Mouse (Mus musculus) intestine, embryonic 14.5 days (tissue): ENCODE measurements around the gene 4930455H04Rik. TPM values are rescaled to one million over a fixed set of nuclear protein-coding genes. Genes with fewer than 3 reads are reported as not detected.

Source experiments
- ATAC-seq: fragments of 200-750 bp; cut with Nextera tagmentation; replicated peaks from 2 replicates; pipeline ENCODE4 v1.8.0; 2017; ENCODE audit warnings: low read depth, moderate number of reproducible peaks, moderate TSS enrichment, moderate library complexity; ENCODE audit not compliant: low FRiP score, low TSS enrichment
- DNase-seq: peaks from one replicate; pipeline ENCODE4 v3.0.0-alpha.2; 2018; ENCODE audit warnings: low spot score
- H3K27ac ChIP-seq: fragments of 300-500 bp; sonication (generic); 2 replicates; pipeline ENCODE4 v1.5.1; 2014; ENCODE audit warnings: low read depth, mild to moderate bottlenecking, control low read depth
- H3K27me3 ChIP-seq: fragments of 300-500 bp; sonication (generic); replicated peaks from 2 replicates; pipeline ENCODE4 v1.6.1; 2014; ENCODE audit warnings: low read length, control low read depth; ENCODE audit not compliant: control insufficient read depth, insufficient read depth
- H3K36me3 ChIP-seq: fragments of 300-500 bp; sonication (generic); 2 replicates; pipeline ENCODE4 v1.6.1; 2014; ENCODE audit warnings: low read length, control low read depth; ENCODE audit not compliant: control insufficient read depth, insufficient read depth
- H3K4me1 ChIP-seq: fragments of 300-500 bp; sonication (generic); replicated peaks from 2 replicates; pipeline ENCODE4 v1.6.1; 2014; ENCODE audit warnings: low read length, control low read depth, mixed read lengths; ENCODE audit not compliant: control insufficient read depth, insufficient read depth
- H3K4me2 ChIP-seq: fragments of 300-500 bp; sonication (generic); 2 replicates; pipeline ENCODE4 v1.6.1; 2014; ENCODE audit warnings: low read length
- H3K4me3 ChIP-seq: fragments of 300-500 bp; sonication (generic); 2 replicates; pipeline ENCODE4 v1.5.1; 2014; ENCODE audit warnings: low read depth, low read length, control low read depth, mixed read lengths
- H3K9ac ChIP-seq: fragments of 300-500 bp; sonication (generic); 2 replicates; pipeline ENCODE4 v1.6.1; 2014; ENCODE audit warnings: mild to moderate bottlenecking, low read length
- H3K9me3 ChIP-seq: fragments of 300-500 bp; sonication (generic); 2 replicates; pipeline ENCODE4 v1.6.1; 2016; ENCODE audit warnings: low read length, control low read depth; ENCODE audit not compliant: control insufficient read depth
- WGBS: fragments of 180-500 bp; shearing (Covaris S2); extraction: QIAGEN DNeasy Blood & Tissue Kit; methylation state at CpG from one replicate; pipeline ENCODE4 v1.1.7; 2014; 5-methylcytosine and 5-hydroxymethylcytosine counted together
- polyA plus RNA-seq: library from polyadenylated mRNA; unstranded; fragments of >200 nt; fragmentation: Nextera tagmentation; extraction: Ambion mirVana; gene quantifications from 2 replicates; pipeline ENCODE4 v1.2.1, GENCODE M21; 2014

Gene 4930455H04Rik
- polyA plus RNA-seq: not detected in 2 replicates

DNA sequence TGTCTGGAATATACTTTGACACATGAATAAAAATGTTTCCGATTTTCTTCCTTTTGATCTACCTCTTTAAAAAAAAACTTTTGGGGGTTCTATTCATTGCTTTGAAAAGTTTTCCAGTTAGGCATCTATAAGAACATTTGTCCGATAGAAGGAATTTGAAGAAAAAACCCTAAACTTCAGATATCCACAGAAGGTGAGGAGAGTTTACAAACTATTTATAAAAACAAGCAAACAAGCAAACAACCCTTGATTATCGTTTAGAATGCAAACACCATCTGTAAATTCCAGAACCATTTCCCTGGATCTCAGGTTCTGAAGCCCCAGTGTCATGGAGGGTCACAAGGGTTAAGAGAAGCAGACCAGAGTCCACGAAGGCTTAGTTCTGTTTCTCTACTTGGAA, at the start of gene 4930455H04Rik:
4930455H04Rik (plus strand) TSS at position 301 of the 400 bp plus-strand sequence.
- ATAC-seq: no peak

DNA sequence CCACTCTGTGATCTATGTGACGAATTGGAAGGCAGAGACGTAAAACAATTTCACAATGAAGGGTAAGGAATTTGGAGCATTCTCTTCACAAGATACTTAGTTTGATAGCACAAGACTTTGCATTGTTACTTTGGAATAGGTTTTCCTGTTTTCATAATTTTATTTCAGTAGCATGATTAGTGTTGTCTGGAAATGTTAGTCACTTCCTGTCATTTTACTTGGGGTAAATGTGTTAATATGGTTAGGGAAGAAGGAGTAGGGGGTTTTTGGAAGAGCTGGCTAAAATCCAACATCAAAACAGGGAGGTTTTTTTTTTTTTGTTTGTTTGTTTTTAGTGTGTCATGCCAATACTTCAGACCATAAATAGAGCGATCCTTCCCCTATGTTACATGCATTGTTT, 46.5 kb upstream of the 4930455H04Rik start:
- DNase-seq: no peak
- ATAC-seq: no peak
- WGBS: 80% methylated on average over 3 of the region's 3 CpGs

More for the DNA sequence above, at the start of gene 4930455H04Rik:
- Histone ChIP-seq H3K4me2 (peak within 1 kb of the TSS; percentile 71), H3K9ac (peak within 1 kb of the TSS; percentile 34), H3K27ac (no peak within 1 kb of the TSS), H3K4me1 (no peaks in the 10 kb centered on the region; the same call in 1 of the 2 replicates), H3K36me3 (no peaks in the 10 kb centered on the region), H3K27me3 (no peaks in the 10 kb centered on the region), H3K9me3 (no peaks in the 10 kb centered on the region), H3K4me3 (peak within 1 kb of the TSS; percentile 36)
- 53% methylated on average over 4 of the region's 4 CpGs for WGBS
- DNase-seq: no peak

DNA sequence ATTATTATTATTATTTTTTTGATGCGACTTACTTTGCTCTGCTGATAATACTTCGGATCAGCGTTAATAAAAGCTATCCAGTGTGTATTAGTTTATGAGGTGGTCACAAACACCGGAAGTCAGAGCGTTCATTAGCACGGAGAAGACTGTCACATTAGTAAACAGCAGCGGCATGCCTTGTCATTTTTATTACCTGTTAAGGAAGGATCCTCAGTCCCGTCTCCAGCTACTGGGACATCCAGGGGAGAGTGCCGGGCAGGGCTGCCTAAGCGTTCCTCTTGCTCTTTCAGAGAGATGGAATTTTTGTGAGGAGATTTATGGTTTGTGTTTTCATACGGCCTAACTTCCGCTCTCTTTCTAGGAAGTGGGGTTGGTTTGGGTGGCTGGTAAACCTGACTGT, 45.0 kb upstream of the 4930455H04Rik start:
- Histone ChIP-seq H3K27ac (no peak overlapping the region), H3K4me2 (peak overlapping the region; percentile 33), H3K9me3 (no peaks in the 10 kb centered on the region), H3K27me3 (no peaks in the 10 kb centered on the region), H3K9ac (no peak overlapping the region), H3K4me3 (no peak overlapping the region), H3K4me1 (no peaks in the 10 kb centered on the region), H3K36me3 (no peaks in the 10 kb centered on the region)
- DNase-seq: no peak
- WGBS: 43% methylated on average over 12 of the region's 12 CpGs
- no peak for ATAC-seq

More for the DNA sequence above, 46.5 kb upstream of the 4930455H04Rik start:
- Histone ChIP-seq H3K9ac (no peak overlapping the region), H3K36me3 (no peaks in the 10 kb centered on the region), H3K9me3 (no peaks in the 10 kb centered on the region), H3K27me3 (no peaks in the 10 kb centered on the region), H3K4me2 (no peak overlapping the region), H3K4me1 (no peaks in the 10 kb centered on the region), H3K27ac (no peak overlapping the region), H3K4me3 (no peak overlapping the region)

DNA sequence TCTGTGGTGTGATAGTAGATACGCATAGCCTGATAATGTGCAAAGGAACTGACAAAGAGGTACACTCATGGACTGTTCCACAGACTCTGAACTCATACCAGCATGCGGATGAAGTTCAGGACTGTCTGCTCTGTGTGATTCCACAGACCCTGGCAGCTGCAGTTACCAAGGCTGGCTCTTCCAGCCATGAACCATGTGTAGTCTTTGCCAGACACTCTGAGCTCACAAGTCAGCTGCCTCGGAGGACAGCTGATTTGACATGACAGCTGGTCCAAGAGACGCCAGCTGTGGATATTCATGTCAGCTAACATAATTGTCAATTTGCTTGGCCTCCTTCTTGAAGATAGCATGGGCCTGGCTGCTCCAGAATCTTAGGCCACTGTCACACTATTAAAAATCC, 39.1 kb upstream of the 4930455H04Rik start:
- DNase-seq (no peak), ATAC-seq (no peak)
- Histone ChIP-seq H3K9me3 (no peaks in the 10 kb centered on the region), H3K4me2 (no peak overlapping the region), H3K36me3 (no peaks in the 10 kb centered on the region), H3K27ac (no peak overlapping the region), H3K4me1 (no peaks in the 10 kb centered on the region), H3K27me3 (no peaks in the 10 kb centered on the region), H3K4me3 (no peak overlapping the region), H3K9ac (no peak overlapping the region)
- 77% methylated on average over 4 of the region's 4 CpGs for WGBS

DNA sequence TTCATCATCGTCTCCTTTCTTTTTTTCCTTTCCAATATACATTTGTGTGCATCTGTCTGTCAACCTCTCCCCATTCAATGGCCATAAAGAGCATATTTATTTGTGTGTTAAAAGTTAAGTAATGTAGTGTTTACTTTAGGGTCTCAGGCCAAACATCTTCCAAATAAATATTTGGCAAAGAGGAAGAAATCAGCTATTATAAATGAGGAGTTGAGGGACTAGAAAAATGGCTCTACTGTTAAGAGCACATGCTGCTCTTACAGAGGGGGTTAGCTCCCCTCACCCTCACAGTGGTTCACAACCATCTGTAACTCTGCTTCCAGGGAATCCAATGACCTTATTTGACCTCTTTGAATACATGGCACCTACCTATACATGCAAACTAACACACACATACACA, 34.9 kb upstream of the 4930455H04Rik start:
- no peaks in the 10 kb centered on the region for H3K36me3 ChIP-seq
- no peaks in the 10 kb centered on the region for H3K4me1 ChIP-seq
- WGBS: 63% methylated on average over 1 of the region's 1 CpGs
- no peak overlapping the region for H3K4me2 ChIP-seq
- no peak overlapping the region for H3K4me3 ChIP-seq
- H3K27me3 ChIP-seq: no peaks in the 10 kb centered on the region
- no peak overlapping the region for H3K9ac ChIP-seq
- no peak overlapping the region for H3K27ac ChIP-seq
- no peaks in the 10 kb centered on the region for H3K9me3 ChIP-seq
- DNase-seq: no peak
- ATAC-seq: no peak

DNA sequence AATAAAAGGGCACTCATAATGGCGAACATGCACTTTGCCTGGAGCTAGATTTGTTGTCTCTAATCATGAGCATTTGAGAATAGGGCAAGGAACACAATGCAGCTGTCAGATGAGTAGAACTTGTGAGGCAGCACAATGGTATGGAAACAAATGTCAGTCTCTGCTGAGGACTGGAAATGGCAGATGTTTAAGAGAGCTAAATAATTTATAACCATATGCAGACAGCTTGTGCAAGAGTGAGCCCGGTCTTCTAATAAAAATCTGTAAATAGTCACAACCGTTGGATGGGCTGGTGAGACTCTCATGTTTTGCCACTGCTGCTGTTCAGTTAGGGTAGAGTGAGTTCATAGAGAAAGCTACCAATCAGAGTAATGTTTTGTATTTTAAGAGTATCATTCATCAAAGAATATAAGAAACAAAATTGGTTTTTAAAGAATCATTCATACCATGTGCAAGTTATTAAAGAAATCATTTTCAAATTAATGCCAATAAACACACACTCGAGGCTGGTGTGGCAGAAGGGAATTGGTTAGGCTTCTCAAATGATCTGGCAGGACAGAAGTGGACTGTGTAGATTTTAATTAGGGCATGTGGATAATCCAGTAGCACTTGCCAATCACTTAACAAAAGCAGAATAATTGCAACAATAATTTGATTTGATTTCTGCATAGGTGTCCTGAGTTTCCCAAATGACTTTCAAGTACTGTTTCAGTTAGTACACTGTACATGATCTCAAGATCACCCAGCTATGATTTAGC, 31.0 kb upstream of the 4930455H04Rik start:
- H3K9me3 ChIP-seq: no peaks in the 10 kb centered on the region
- H3K27me3 ChIP-seq: no peaks in the 10 kb centered on the region
- no peak overlapping the region for H3K4me3 ChIP-seq
- no peaks in the 10 kb centered on the region for H3K36me3 ChIP-seq
- DNase-seq (no peak), ATAC-seq (no peak)
- 78% methylated on average over 4 of the region's 4 CpGs for WGBS
- H3K27ac ChIP-seq: no peak overlapping the region
- no peaks in the 10 kb centered on the region for H3K4me1 ChIP-seq
- H3K4me2 ChIP-seq: no peak overlapping the region
- H3K9ac ChIP-seq: no peak overlapping the region

DNA sequence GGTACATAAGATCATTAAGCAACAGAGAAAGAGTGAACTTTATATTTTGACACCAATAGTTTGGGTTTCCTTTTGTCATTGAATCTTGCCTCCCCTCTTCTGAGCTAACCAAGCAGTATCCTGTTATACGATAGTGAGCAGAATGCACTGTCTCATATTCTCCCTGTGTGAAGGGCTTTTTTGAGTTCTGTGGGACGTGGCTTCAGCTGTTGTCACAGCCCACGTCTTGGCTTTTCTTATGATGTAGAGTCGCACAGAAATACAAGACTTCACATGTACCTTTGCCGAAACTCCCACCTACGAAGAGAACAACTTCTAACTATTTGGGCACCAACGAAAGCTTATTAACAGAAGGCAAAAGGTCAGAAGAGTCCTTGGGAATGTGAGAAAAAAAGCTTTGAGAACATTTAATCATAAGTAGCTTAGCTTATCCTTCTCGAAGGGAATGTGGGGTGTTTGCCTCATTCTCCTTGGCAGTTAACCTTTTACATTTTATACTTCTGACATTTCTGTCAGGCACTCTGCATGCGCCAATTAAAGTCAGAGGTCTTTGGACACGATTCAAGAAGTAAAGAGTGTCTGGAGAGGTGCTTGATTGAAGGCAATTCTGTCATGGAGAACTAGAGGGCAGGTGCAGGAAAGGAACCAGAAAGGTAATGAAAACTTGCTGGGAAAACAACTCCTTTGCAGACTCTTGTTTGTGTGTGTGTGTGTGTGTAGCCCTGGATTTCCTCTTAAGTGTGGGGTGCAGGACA, 27.1 kb upstream of the 4930455H04Rik start:
- Histone ChIP-seq H3K4me1 (no peaks in the 10 kb centered on the region), H3K4me3 (no peak overlapping the region), H3K4me2 (no peak overlapping the region), H3K9me3 (no peaks in the 10 kb centered on the region), H3K27ac (no peak overlapping the region), H3K36me3 (no peaks in the 10 kb centered on the region), H3K9ac (no peak overlapping the region), H3K27me3 (no peaks in the 10 kb centered on the region)
- ATAC-seq: no peak
- WGBS: 77% methylated on average over 10 of the region's 10 CpGs
- DNase-seq: no peak

DNA sequence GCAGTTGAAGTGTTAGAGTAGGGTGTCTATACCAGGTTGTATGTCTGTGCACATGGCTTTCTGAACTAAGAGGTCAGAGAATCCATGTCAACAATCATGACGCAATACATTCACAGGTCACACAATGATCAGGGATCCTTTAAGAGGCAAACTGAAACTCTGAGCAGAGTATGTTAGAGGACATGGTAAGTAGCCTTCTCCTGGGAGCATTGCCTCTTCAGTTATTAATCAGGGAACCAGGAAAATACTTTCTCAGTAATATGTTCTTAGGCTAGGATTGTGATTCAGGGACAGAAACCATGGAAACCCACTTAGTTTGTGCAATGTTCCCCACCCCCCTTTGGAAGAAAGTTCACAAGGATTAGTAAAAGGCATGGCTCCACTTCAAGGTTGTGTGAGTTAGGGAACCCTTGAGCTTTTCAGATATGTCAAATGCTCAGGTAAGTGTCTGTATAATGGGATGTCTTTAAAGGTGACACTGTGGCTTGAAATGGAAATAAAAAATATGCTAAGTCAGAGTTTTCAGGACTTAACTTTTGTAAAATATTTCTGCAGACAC, 26.4 kb upstream of the 4930455H04Rik start:
- ATAC-seq (no peak), DNase-seq (no peak)
- H3K4me2 ChIP-seq: no peak overlapping the region
- H3K4me3 ChIP-seq: no peak overlapping the region
- no peaks in the 10 kb centered on the region for H3K36me3 ChIP-seq
- no peaks in the 10 kb centered on the region for H3K27me3 ChIP-seq
- WGBS: 82% methylated on average over 1 of the region's 1 CpGs
- H3K27ac ChIP-seq: no peak overlapping the region
- no peak overlapping the region for H3K9ac ChIP-seq
- no peaks in the 10 kb centered on the region for H3K4me1 ChIP-seq
- H3K9me3 ChIP-seq: no peaks in the 10 kb centered on the region
